Mouse (Mus musculus) fat pad, adult 2 months (tissue): Measurements from ENCODE around the gene Bnipl.

Experiments used
- DNase-seq: peaks from one replicate; pipeline ENCODE4 v3.0.0-alpha.2; 2011; ENCODE audit warnings: low read depth, low spot score; ENCODE audit errors: extremely low read depth

Bnipl gene

GRCm38 (mm10) chr3:95250783-95251424 lies at the start of gene Bnipl:
Gene Bnipl, minus strand, starts transcription at chr3:95251193.
- no peak for DNase-seq

GRCm38 (mm10) chr3:95298018-95298417 lies 47.0 kb upstream of the Bnipl start:
- peak; percentile 98 for DNase-seq

- no peak for DNase-seq
Observed at GRCm38 (mm10) chr3:95296103-95296469, 45.1 kb upstream of the Bnipl start.

- no peak for DNase-seq
Observed at GRCm38 (mm10) chr3:95295321-95296102, 44.5 kb upstream of the Bnipl start.

GRCm38 (mm10) chr3:95294718-95295117 lies 43.7 kb upstream of the Bnipl start:
- no peak for DNase-seq

- no peak for DNase-seq
Observed at GRCm38 (mm10) chr3:95294316-95294715, 43.3 kb upstream of the Bnipl start.

GRCm38 (mm10) chr3:95293537-95293936 lies 42.5 kb upstream of the Bnipl start:
- no peak for DNase-seq

- DNase-seq, result no peak
Observed at GRCm38 (mm10) chr3:95292899-95293298, 41.9 kb upstream of the Bnipl start.

GRCm38 (mm10) chr3:95291041-95291440 lies 40.0 kb upstream of the Bnipl start:
- DNase-seq, result no peak

GRCm38 (mm10) chr3:95290156-95290555 lies 39.2 kb upstream of the Bnipl start:
- no peak for DNase-seq

GRCm38 (mm10) chr3:95289419-95289818 lies 38.4 kb upstream of the Bnipl start:
- DNase-seq, result no peak

GRCm38 (mm10) chr3:95287541-95287940 lies 36.5 kb upstream of the Bnipl start:
- DNase-seq, result no peak

- DNase-seq, result no peak
Observed at GRCm38 (mm10) chr3:95286510-95286909, 35.5 kb upstream of the Bnipl start.

GRCm38 (mm10) chr3:95286011-95286410 lies 35.0 kb upstream of the Bnipl start:
- no peak for DNase-seq

GRCm38 (mm10) chr3:95285390-95285789 lies 34.4 kb upstream of the Bnipl start:
- DNase-seq, result no peak

- no peak for DNase-seq
Observed at GRCm38 (mm10) chr3:95284501-95285281, 33.7 kb upstream of the Bnipl start.

GRCm38 (mm10) chr3:95284062-95284461 lies 33.1 kb upstream of the Bnipl start:
- no peak for DNase-seq

- DNase-seq, result no peak
Observed at GRCm38 (mm10) chr3:95283589-95283941, 32.6 kb upstream of the Bnipl start.

GRCm38 (mm10) chr3:95282865-95283588 lies 32.0 kb upstream of the Bnipl start:
- DNase-seq, result no peak

GRCm38 (mm10) chr3:95282381-95282864 lies 31.4 kb upstream of the Bnipl start:
- DNase-seq, result peak; percentile 88
